Mouse (Mus musculus) neural tube, embryonic 11.5 days (tissue): Measurements from ENCODE around the gene Ints6. TPM values are rescaled to one million over a fixed set of nuclear protein-coding genes. Genes with fewer than 3 reads are reported as not detected.

Experiments
- ATAC-seq: fragments of 200-750 bp; cut with Nextera tagmentation; 2 replicates; pipeline ENCODE4 v1.8.0; 2017; ENCODE audit warnings: moderate number of reproducible peaks, mild to moderate bottlenecking, moderate TSS enrichment, moderate library complexity; ENCODE audit not compliant: insufficient read depth, low FRiP score, low TSS enrichment
- DNase-seq: peaks from one replicate; pipeline ENCODE4 v3.0.0-alpha.2; 2015; ENCODE audit warnings: low spot score
- H3K27ac ChIP-seq: fragments of 300-500 bp; sonication (generic); 2 replicates; pipeline ENCODE4 v1.5.1; 2014; ENCODE audit warnings: low read depth, mild to moderate bottlenecking, low read length
- H3K27me3 ChIP-seq: fragments of 300-500 bp; sonication (generic); 2 replicates; pipeline ENCODE4 v1.6.1; 2014; ENCODE audit warnings: mild to moderate bottlenecking, low read length, mixed read lengths; ENCODE audit not compliant: control insufficient read depth, insufficient read depth
- H3K36me3 ChIP-seq: fragments of 300-500 bp; sonication (generic); 2 replicates; pipeline ENCODE4 v1.6.1; 2014; ENCODE audit warnings: mild to moderate bottlenecking, low read length, moderate library complexity, mixed read lengths; ENCODE audit not compliant: control insufficient read depth, insufficient read depth
- H3K4me1 ChIP-seq: fragments of 300-500 bp; sonication (generic); 2 replicates; pipeline ENCODE4 v1.6.1; 2014; ENCODE audit warnings: low read length, mixed read lengths; ENCODE audit not compliant: control insufficient read depth, insufficient read depth
- H3K4me2 ChIP-seq: fragments of 300-500 bp; sonication (generic); 2 replicates; pipeline ENCODE4 v1.6.1; 2014; ENCODE audit warnings: low read depth, mild to moderate bottlenecking, moderate library complexity
- H3K4me3 ChIP-seq: fragments of 300-500 bp; sonication (generic); 2 replicates; pipeline ENCODE4 v1.5.1; 2014; ENCODE audit warnings: low read depth, low read length
- H3K9ac ChIP-seq: fragments of 300-500 bp; sonication (generic); 2 replicates; pipeline ENCODE4 v1.6.1; 2014; ENCODE audit warnings: mild to moderate bottlenecking, low read length
- H3K9me3 ChIP-seq: fragments of 300-500 bp; sonication (generic); 2 replicates; pipeline ENCODE4 v1.6.1; 2016; ENCODE audit warnings: low read length; ENCODE audit not compliant: control insufficient read depth
- WGBS: fragments of 180-500 bp; shearing (Covaris S2); extraction: QIAGEN DNeasy Blood & Tissue Kit; methylation state at CpG from one replicate; pipeline ENCODE4 v1.1.7; 2014; 5-methylcytosine and 5-hydroxymethylcytosine counted together
- polyA plus RNA-seq: library from polyadenylated mRNA; unstranded; fragments of >200 nt; fragmentation: Nextera tagmentation; extraction: Ambion mirVana; gene quantifications from 2 replicates; pipeline ENCODE4 v1.2.1, GENCODE M21; 2014

The Ints6 gene
- polyA plus RNA-seq, 1 experiment from 2014 or later, result 30.1 TPM

- Histone ChIP-seq H3K4me2 (no peak overlapping the region), H3K36me3 (no peaks in the 10 kb centered on the region), H3K27me3 (no peaks in the 10 kb centered on the region), H3K9me3 (no peaks in the 10 kb centered on the region), H3K4me1 (no peaks in the 10 kb centered on the region), H3K9ac (no peak overlapping the region), H3K4me3 (no peak overlapping the region), H3K27ac (no peak overlapping the region)
- DNase-seq, result no peak
- ATAC-seq, result no peak
- WGBS, result 90% methylated on average over 5 of the region's 5 CpGs
Observed at GRCm38 (mm10) chr14:62782981-62783380, 22.0 kb upstream of the Ints6 start.

GRCm38 (mm10) chr14:62780520-62781316, 19.7 kb upstream of the Ints6 start:
- Histone ChIP-seq H3K4me3 (no peak overlapping the region), H3K4me2 (no peak overlapping the region), H3K27ac (no peak overlapping the region), H3K9me3 (no peaks in the 10 kb centered on the region), H3K27me3 (no peaks in the 10 kb centered on the region), H3K4me1 (no peaks in the 10 kb centered on the region), H3K36me3 (no peaks in the 10 kb centered on the region), H3K9ac (no peak overlapping the region)
- no peak for DNase-seq
- 81% methylated on average over 9 of the region's 9 CpGs for WGBS
- no peak for ATAC-seq

GRCm38 (mm10) chr14:62778095-62778494, 17.1 kb upstream of the Ints6 start:
- Histone ChIP-seq H3K27me3 (no peaks in the 10 kb centered on the region), H3K9ac (no peak overlapping the region), H3K36me3 (no peaks in the 10 kb centered on the region), H3K4me1 (no peaks in the 10 kb centered on the region), H3K4me3 (no peak overlapping the region), H3K9me3 (no peaks in the 10 kb centered on the region), H3K4me2 (no peak overlapping the region), H3K27ac (no peak overlapping the region)
- WGBS, result 95% methylated on average over 9 of the region's 9 CpGs
- ATAC-seq (no peak), DNase-seq (no peak)

GRCm38 (mm10) chr14:62775034-62775433, 14.1 kb upstream of the Ints6 start:
- DNase-seq, result no peak
- Histone ChIP-seq H3K9me3 (no peaks in the 10 kb centered on the region), H3K4me3 (no peak overlapping the region), H3K36me3 (no peaks in the 10 kb centered on the region), H3K4me1 (no peaks in the 10 kb centered on the region), H3K4me2 (no peak overlapping the region), H3K9ac (no peak overlapping the region), H3K27ac (no peak overlapping the region), H3K27me3 (no peaks in the 10 kb centered on the region)
- WGBS, result 86% methylated on average over 3 of the region's 3 CpGs
- no peak for ATAC-seq

- ATAC-seq, result no peak
- 94% methylated on average over 3 of the region's 3 CpGs for WGBS
- H3K27me3 ChIP-seq, result no peaks in the 10 kb centered on the region
Observed at GRCm38 (mm10) chr14:62774246-62774645, 13.3 kb upstream of the Ints6 start.

GRCm38 (mm10) chr14:62773766-62774165, 12.8 kb upstream of the Ints6 start:
- Histone ChIP-seq H3K36me3 (no peaks in the 10 kb centered on the region), H3K27ac (no peak overlapping the region), H3K4me2 (no peak overlapping the region), H3K4me3 (no peak overlapping the region), H3K27me3 (no peaks in the 10 kb centered on the region), H3K9ac (no peak overlapping the region), H3K4me1 (no peaks in the 10 kb centered on the region), H3K9me3 (no peaks in the 10 kb centered on the region)
- DNase-seq (no peak), ATAC-seq (no peak)
- 76% methylated on average over 6 of the region's 6 CpGs for WGBS

More at GRCm38 (mm10) chr14:62774246-62774645, 13.3 kb upstream of the Ints6 start:
- Histone ChIP-seq H3K27ac (no peak overlapping the region), H3K9me3 (no peaks in the 10 kb centered on the region), H3K36me3 (no peaks in the 10 kb centered on the region), H3K4me2 (no peak overlapping the region), H3K9ac (no peak overlapping the region), H3K4me1 (no peaks in the 10 kb centered on the region), H3K4me3 (no peak overlapping the region)
- DNase-seq, result no peak

- ATAC-seq (no peak), DNase-seq (no peak)
- no peak overlapping the region for H3K4me3 ChIP-seq
- H3K27ac ChIP-seq, result no peak overlapping the region
- H3K36me3 ChIP-seq, result no peaks in the 10 kb centered on the region
- no peaks in the 10 kb centered on the region for H3K4me1 ChIP-seq
- 83% methylated on average over 2 of the region's 2 CpGs for WGBS
- no peak overlapping the region for H3K9ac ChIP-seq
- H3K9me3 ChIP-seq, result no peaks in the 10 kb centered on the region
- no peak overlapping the region for H3K4me2 ChIP-seq
- no peaks in the 10 kb centered on the region for H3K27me3 ChIP-seq
Observed at GRCm38 (mm10) chr14:62765398-62765797, 4.4 kb upstream of the Ints6 start.

- no peak overlapping the region for H3K9ac ChIP-seq
- DNase-seq, result no peak
- no peak overlapping the region for H3K4me3 ChIP-seq
- ATAC-seq, result no peak
- no peaks in the 10 kb centered on the region for H3K36me3 ChIP-seq
- WGBS, result 84% methylated on average over 5 of the region's 5 CpGs
- no peak overlapping the region for H3K4me2 ChIP-seq
- H3K9me3 ChIP-seq, result no peaks in the 10 kb centered on the region
- no peaks in the 10 kb centered on the region for H3K4me1 ChIP-seq
- no peak overlapping the region for H3K27ac ChIP-seq
- no peaks in the 10 kb centered on the region for H3K27me3 ChIP-seq
Observed at GRCm38 (mm10) chr14:62764371-62764770, 3.4 kb upstream of the Ints6 start.

GRCm38 (mm10) chr14:62761943-62762342, 974 bp upstream of the Ints6 start:
- DNase-seq (no peak), ATAC-seq (no peak)
- H3K9me3 ChIP-seq, result no peaks in the 10 kb centered on the region
- peak overlapping the region; percentile 90 for H3K4me3 ChIP-seq
- peak overlapping the region; percentile 70 for H3K9ac ChIP-seq
- WGBS, result 5% methylated on average over 11 of the region's 11 CpGs
- no peaks in the 10 kb centered on the region for H3K36me3 ChIP-seq
- H3K27ac ChIP-seq, result peak overlapping the region; percentile 94
- H3K27me3 ChIP-seq, result no peaks in the 10 kb centered on the region
- no peaks in the 10 kb centered on the region for H3K4me1 ChIP-seq
- peak overlapping the region; percentile 64 for H3K4me2 ChIP-seq
